Mouse (Mus musculus): ENCODE measurements around the gene Psmb11. TPM values are rescaled to one million over a fixed set of nuclear protein-coding genes. Genes with fewer than 3 reads are reported as not detected.

Gene Psmb11
- polyA plus RNA-seq, 1 experiment from 2014 or later = 0.12 TPM

MicroRNAs within 50 kb of the gene (microRNA counts, 519-probe panel; counts per million panel counts)
- microRNA mmu-miR-686 = 341 counts per million, percentile 65 among the panel's probes with 10 or more counts

Small RNA genes lying within 50 kb of the gene (microRNA-seq; reads per million reads assigned to microRNA genes)
- gene Mir686 (not detected), gene Mir6948 (not detected)

Other genes starting within 250 kb of the Psmb11 start
- 4.1 and 4.3 TPM in 2 replicates for gene Slc7a7, start 203.7 kb upstream of the Psmb11 start, polyA plus RNA-seq (2016; fragmentation: Nextera tagmentation; extraction: Ambion mirVana)
- gene Mrpl52, start 194.5 kb upstream of the Psmb11 start, polyA plus RNA-seq (2016; fragmentation: Nextera tagmentation; extraction: Ambion mirVana) = 200 and 201 TPM in 2 replicates
- 52.4 and 54.6 TPM in 2 replicates for gene Mmp14, start 189.8 kb upstream of the Psmb11 start, polyA plus RNA-seq (2016; fragmentation: Nextera tagmentation; extraction: Ambion mirVana)
- 23.8 and 24.4 TPM in 2 replicates for gene Lrp10, start 157.3 kb upstream of the Psmb11 start, polyA plus RNA-seq (2016; fragmentation: Nextera tagmentation; extraction: Ambion mirVana)
- 12.5 TPM in 2 replicates for gene Rem2, start 145.3 kb upstream of the Psmb11 start, polyA plus RNA-seq (2016; fragmentation: Nextera tagmentation; extraction: Ambion mirVana)
- 162 and 164 TPM in 2 replicates for gene Prmt5, start 103.9 kb upstream of the Psmb11 start, polyA plus RNA-seq (2016; fragmentation: Nextera tagmentation; extraction: Ambion mirVana)
- gene Haus4, start 66.8 kb upstream of the Psmb11 start, polyA plus RNA-seq (2016; fragmentation: Nextera tagmentation; extraction: Ambion mirVana) = 59.1 and 65.4 TPM in 2 replicates
- 79.1 and 98.7 TPM in 2 replicates for gene Ajuba, start 43.9 kb upstream of the Psmb11 start, polyA plus RNA-seq (2016; fragmentation: Nextera tagmentation; extraction: Ambion mirVana)
- 9.5 and 11.0 TPM in 2 replicates for gene 4931414P19Rik, start 15.4 kb upstream of the Psmb11 start, polyA plus RNA-seq (2016; fragmentation: Nextera tagmentation; extraction: Ambion mirVana)
- 478 and 497 TPM in 2 replicates for gene Psmb5, start 3.4 kb upstream of the Psmb11 start, polyA plus RNA-seq (2016; fragmentation: Nextera tagmentation; extraction: Ambion mirVana)
- gene Gm17606, start 19.5 kb downstream of the Psmb11 start, polyA plus RNA-seq (2016; fragmentation: Nextera tagmentation; extraction: Ambion mirVana) = not detected in 2 replicates
- 4.7 and 5.4 TPM in 2 replicates for gene Cdh24, start 19.9 kb downstream of the Psmb11 start, polyA plus RNA-seq (2016; fragmentation: Nextera tagmentation; extraction: Ambion mirVana)
- gene 1700123O20Rik, start 64.8 kb downstream of the Psmb11 start, polyA plus RNA-seq (2016; fragmentation: Nextera tagmentation; extraction: Ambion mirVana) = 104 and 109 TPM in 2 replicates
- 142 and 146 TPM in 2 replicates for gene Acin1, start 65.5 kb downstream of the Psmb11 start, polyA plus RNA-seq (2016; fragmentation: Nextera tagmentation; extraction: Ambion mirVana)
- gene Gm29776, start 77.4 kb downstream of the Psmb11 start, polyA plus RNA-seq (2016; fragmentation: Nextera tagmentation; extraction: Ambion mirVana) = not detected in 2 replicates
- not detected in 2 replicates for gene Cebpe, start 90.7 kb downstream of the Psmb11 start, polyA plus RNA-seq (2016; fragmentation: Nextera tagmentation; extraction: Ambion mirVana)
- 1.0 and 2.3 TPM in 2 replicates for gene Slc7a8, start 160.5 kb downstream of the Psmb11 start, polyA plus RNA-seq (2016; fragmentation: Nextera tagmentation; extraction: Ambion mirVana)
- not detected in 2 replicates for gene Rnf212b, start 192.7 kb downstream of the Psmb11 start, polyA plus RNA-seq (2016; fragmentation: Nextera tagmentation; extraction: Ambion mirVana)
- gene Homez, start 249.5 kb downstream of the Psmb11 start, polyA plus RNA-seq (2016; fragmentation: Nextera tagmentation; extraction: Ambion mirVana) = 24.0 and 29.5 TPM in 2 replicates